Mouse (Mus musculus): Measurements from ENCODE around the gene Cfap43.

The Cfap43 gene
- long read RNA-seq, experiment 1, result 0 reads
- long read RNA-seq, experiment 2, partial matches to known transcripts, result 0 of 2 reads
- long read RNA-seq, experiment 2, other reads (novel, unspliced or antisense), result 2 of 2 reads

GRCm38 (mm10) chr19:47919126-47919965, at the start of gene Cfap43, which contains the start of gene Itprip:
Cfap43 (minus strand) TSS chr19:47919287.
Itprip (minus strand) TSS chr19:47919299.
- intact Hi-C loops (cut with DNase I), result no loop called here

- intact Hi-C loops (cut with DNase I), result no loop called here
These were observed 39.1 kb upstream of the Cfap43 start for GRCm38 (mm10) chr19:47958181-47958580.

- intact Hi-C loops (cut with DNase I), result no loop called here
These were observed 34.1 kb upstream of the Cfap43 start for GRCm38 (mm10) chr19:47953169-47953568.

GRCm38 (mm10) chr19:47950946-47951345, 31.9 kb upstream of the Cfap43 start:
- intact Hi-C loops (cut with DNase I), result no loop called here

- intact Hi-C loops (cut with DNase I), result no loop called here
These were observed 27.9 kb upstream of the Cfap43 start for GRCm38 (mm10) chr19:47946821-47947465.

- intact Hi-C loops (cut with DNase I), result loop anchor here (10.0 kb wide), 1 partner anchor 285 kb away; no protein-coding TSS in a partner anchor
These were observed 20.3 kb upstream of the Cfap43 start for GRCm38 (mm10) chr19:47939361-47939760.

- intact Hi-C loops (cut with DNase I), result loop anchor here (10.0 kb wide), 1 partner anchor 283 kb away; no protein-coding TSS in a partner anchor
These were observed 18.6 kb upstream of the Cfap43 start, which contains the start of gene Cfap58 for GRCm38 (mm10) chr19:47937443-47938406. Cfap58 (plus strand) TSS chr19:47937675.

GRCm38 (mm10) chr19:47936938-47937337, 17.9 kb upstream of the Cfap43 start:
- intact Hi-C loops (cut with DNase I), result loop anchor here (10.0 kb wide), 1 partner anchor 282 kb away; no protein-coding TSS in a partner anchor

GRCm38 (mm10) chr19:47936490-47936889, 17.4 kb upstream of the Cfap43 start:
- intact Hi-C loops (cut with DNase I), result loop anchor here (10.0 kb wide), 1 partner anchor 282 kb away; no protein-coding TSS in a partner anchor

- intact Hi-C loops (cut with DNase I), result loop anchor here (10.0 kb wide), 1 partner anchor 281 kb away; no protein-coding TSS in a partner anchor
These were observed 16.4 kb upstream of the Cfap43 start for GRCm38 (mm10) chr19:47935530-47935929.

- intact Hi-C loops (cut with DNase I), result loop anchor here (10.0 kb wide), 1 partner anchor 280 kb away; no protein-coding TSS in a partner anchor
These were observed 15.7 kb upstream of the Cfap43 start for GRCm38 (mm10) chr19:47934636-47935238.

GRCm38 (mm10) chr19:47934146-47934545, 15.1 kb upstream of the Cfap43 start:
- intact Hi-C loops (cut with DNase I), result loop anchor here (10.0 kb wide), 1 partner anchor 279 kb away; no protein-coding TSS in a partner anchor

- intact Hi-C loops (cut with DNase I), result loop anchor here (1.0 to 10.0 kb wide), 2 partner anchors 50 to 277 kb away; no protein-coding TSS in a partner anchor
These were observed 13.0 kb upstream of the Cfap43 start for GRCm38 (mm10) chr19:47931982-47932638.

GRCm38 (mm10) chr19:47929043-47929442, 10.0 kb upstream of the Cfap43 start:
- intact Hi-C loops (cut with DNase I), result no loop called here

GRCm38 (mm10) chr19:47927032-47927431, 7.9 kb upstream of the Cfap43 start:
- intact Hi-C loops (cut with DNase I), result no loop called here

- intact Hi-C loops (cut with DNase I), result no loop called here
These were observed 6.7 kb upstream of the Cfap43 start for GRCm38 (mm10) chr19:47925819-47926218.

GRCm38 (mm10) chr19:47919966-47920375, 884 bp upstream of the Cfap43 start:
- intact Hi-C loops (cut with DNase I), result no loop called here

- intact Hi-C loops (cut with DNase I), result no loop called here
These were observed 509 bp downstream of the Cfap43 start for GRCm38 (mm10) chr19:47918455-47919101.

GRCm38 (mm10) chr19:47918016-47918415, 1.1 kb downstream of the Cfap43 start:
- intact Hi-C loops (cut with DNase I), result no loop called here

Measured in adrenal gland (tissue).